Mouse (Mus musculus) neural tube, embryonic 15.5 days (tissue): ENCODE data around the gene Adcy2. TPM values are rescaled to one million over a fixed set of nuclear protein-coding genes. Genes with fewer than 3 reads are reported as not detected.

Experiments
- ATAC-seq: fragments of 200-750 bp; cut with Nextera tagmentation; 2 replicates; pipeline ENCODE4 v1.8.0; 2017; ENCODE audit warnings: mild to moderate bottlenecking, moderate TSS enrichment, moderate library complexity; ENCODE audit not compliant: low FRiP score
- H3K27ac ChIP-seq: fragments of 300-500 bp; sonication (generic); replicated peaks from 2 replicates; pipeline ENCODE4 v1.5.1; 2015; ENCODE audit warnings: mild to moderate bottlenecking, inconsistent platforms
- H3K27me3 ChIP-seq: fragments of 300-500 bp; sonication (generic); replicated peaks from 2 replicates; pipeline ENCODE4 v1.6.1; 2015; ENCODE audit warnings: inconsistent platforms
- H3K36me3 ChIP-seq: fragments of 300-500 bp; sonication (generic); 2 replicates; pipeline ENCODE4 v1.6.1; 2015; ENCODE audit warnings: inconsistent platforms
- H3K4me1 ChIP-seq: fragments of 300-500 bp; sonication (generic); 2 replicates; pipeline ENCODE4 v1.6.1; 2015; ENCODE audit warnings: inconsistent platforms
- H3K4me2 ChIP-seq: fragments of 300-500 bp; sonication (generic); 2 replicates; pipeline ENCODE4 v1.6.1; 2015; ENCODE audit warnings: inconsistent platforms, mild to moderate bottlenecking, moderate library complexity
- H3K4me3 ChIP-seq: fragments of 300-500 bp; sonication (generic); replicated peaks from 2 replicates; pipeline ENCODE4 v1.5.1; 2015; ENCODE audit warnings: mild to moderate bottlenecking, inconsistent platforms
- H3K9ac ChIP-seq: fragments of 300-500 bp; sonication (generic); replicated peaks from 2 replicates; pipeline ENCODE4 v1.6.1; 2015; ENCODE audit warnings: mild to moderate bottlenecking, inconsistent platforms
- H3K9me3 ChIP-seq: fragments of 300-500 bp; sonication (generic); replicated peaks from 2 replicates; pipeline ENCODE4 v1.6.1; 2016; ENCODE audit warnings: inconsistent platforms
- WGBS: fragments of 180-500 bp; shearing (Covaris S2); methylation state at CpG from one replicate; pipeline ENCODE4 v1.1.7; 2015; ENCODE audit warnings: mixed read lengths; 5-methylcytosine and 5-hydroxymethylcytosine counted together
- polyA plus RNA-seq: library from polyadenylated mRNA; unstranded; fragments of >200 nt; fragmentation: Nextera tagmentation; extraction: Ambion mirVana; gene quantifications from 2 replicates; pipeline ENCODE4 v1.2.1, GENCODE M21; 2015

The Adcy2 gene
- polyA plus RNA-seq, 1 experiment from 2014 or later: 22.0 TPM

- no peaks in the 10 kb centered on the region for H3K36me3 ChIP-seq
- H3K4me3 ChIP-seq: no peak overlapping the region
- H3K27me3 ChIP-seq: no peaks in the 10 kb centered on the region
- no peaks in the 10 kb centered on the region for H3K4me1 ChIP-seq
- 77% methylated on average over 1 of the region's 1 CpGs for WGBS
- no peak overlapping the region for H3K27ac ChIP-seq
- ATAC-seq: no peak
- no peak overlapping the region for H3K9ac ChIP-seq
- no peak overlapping the region for H3K4me2 ChIP-seq
- no peaks in the 10 kb centered on the region for H3K9me3 ChIP-seq
These were observed 131.2 kb downstream of the Adcy2 start for GRCm38 (mm10) chr13:68867940-68868655.

- Histone ChIP-seq H3K9ac (no peak overlapping the region), H3K9me3 (no peaks in the 10 kb centered on the region), H3K4me1 (no peaks in the 10 kb centered on the region; the same call in 1 of the 2 replicates), H3K4me2 (no peak overlapping the region), H3K27ac (no peak overlapping the region), H3K36me3 (no peaks in the 10 kb centered on the region), H3K27me3 (no peaks in the 10 kb centered on the region), H3K4me3 (no peak overlapping the region)
- no peak for ATAC-seq
- 36% methylated on average over 4 of the region's 4 CpGs for WGBS
These were observed 139.3 kb downstream of the Adcy2 start for GRCm38 (mm10) chr13:68860036-68860435.

GRCm38 (mm10) chr13:68848265-68848664 is 151.1 kb downstream of the Adcy2 start:
- Histone ChIP-seq H3K36me3 (no peaks in the 10 kb centered on the region), H3K4me2 (no peak overlapping the region), H3K9me3 (no peaks in the 10 kb centered on the region), H3K4me1 (no peaks in the 10 kb centered on the region), H3K4me3 (no peak overlapping the region), H3K27me3 (no peaks in the 10 kb centered on the region), H3K27ac (no peak overlapping the region), H3K9ac (no peak overlapping the region)
- no peak for ATAC-seq
- WGBS: 73% methylated on average over 3 of the region's 3 CpGs

GRCm38 (mm10) chr13:68839517-68839916 is 159.8 kb downstream of the Adcy2 start:
- Histone ChIP-seq H3K9ac (no peak overlapping the region), H3K27ac (no peak overlapping the region), H3K9me3 (no peaks in the 10 kb centered on the region), H3K4me2 (no peak overlapping the region), H3K4me3 (no peak overlapping the region), H3K27me3 (no peaks in the 10 kb centered on the region), H3K36me3 (no peaks in the 10 kb centered on the region), H3K4me1 (peaks cover 4% of the 10 kb centered on the region)
- peak; percentile 64; the same call in 1 of the 2 replicates for ATAC-seq
- 11% methylated on average over 2 of the region's 2 CpGs for WGBS

- H3K27ac ChIP-seq: no peak overlapping the region
- peaks cover 4% of the 10 kb centered on the region for H3K4me1 ChIP-seq
- H3K9ac ChIP-seq: no peak overlapping the region
- no peaks in the 10 kb centered on the region for H3K36me3 ChIP-seq
- no peak for ATAC-seq
- no peaks in the 10 kb centered on the region for H3K9me3 ChIP-seq
- H3K4me3 ChIP-seq: no peak overlapping the region
- H3K4me2 ChIP-seq: no peak overlapping the region
- H3K27me3 ChIP-seq: no peaks in the 10 kb centered on the region
These were observed 163.2 kb downstream of the Adcy2 start for GRCm38 (mm10) chr13:68836183-68836582.

- Histone ChIP-seq H3K27ac (no peak overlapping the region), H3K27me3 (no peaks in the 10 kb centered on the region), H3K36me3 (no peaks in the 10 kb centered on the region), H3K4me1 (peaks cover 4% of the 10 kb centered on the region), H3K4me3 (no peak overlapping the region), H3K4me2 (no peak overlapping the region), H3K9ac (no peak overlapping the region), H3K9me3 (no peaks in the 10 kb centered on the region)
- WGBS: 61% methylated on average over 8 of the region's 8 CpGs
- ATAC-seq: no peak
These were observed 163.8 kb downstream of the Adcy2 start for GRCm38 (mm10) chr13:68835424-68836045.

- WGBS: 85% methylated on average over 5 of the region's 5 CpGs
- H3K4me3 ChIP-seq: no peak overlapping the region
- H3K9ac ChIP-seq: no peak overlapping the region
- H3K9me3 ChIP-seq: no peaks in the 10 kb centered on the region
- H3K4me2 ChIP-seq: no peak overlapping the region
- H3K27ac ChIP-seq: no peak overlapping the region
- H3K36me3 ChIP-seq: no peaks in the 10 kb centered on the region
- H3K27me3 ChIP-seq: no peaks in the 10 kb centered on the region
- ATAC-seq: no peak
- H3K4me1 ChIP-seq: no peaks in the 10 kb centered on the region
These were observed 167.2 kb downstream of the Adcy2 start for GRCm38 (mm10) chr13:68832141-68832540.

- Histone ChIP-seq H3K36me3 (no peaks in the 10 kb centered on the region), H3K4me2 (no peak overlapping the region), H3K27ac (no peak overlapping the region), H3K27me3 (no peaks in the 10 kb centered on the region), H3K9me3 (no peaks in the 10 kb centered on the region), H3K4me1 (no peaks in the 10 kb centered on the region), H3K9ac (no peak overlapping the region), H3K4me3 (no peak overlapping the region)
- WGBS: 85% methylated on average over 6 of the region's 6 CpGs
- no peak for ATAC-seq
These were observed 169.1 kb downstream of the Adcy2 start for GRCm38 (mm10) chr13:68830030-68830759.

- ATAC-seq: no peak
- Histone ChIP-seq H3K4me1 (no peaks in the 10 kb centered on the region), H3K9ac (no peak overlapping the region), H3K27ac (no peak overlapping the region), H3K27me3 (no peaks in the 10 kb centered on the region), H3K4me3 (no peak overlapping the region), H3K36me3 (no peaks in the 10 kb centered on the region), H3K9me3 (no peaks in the 10 kb centered on the region), H3K4me2 (no peak overlapping the region)
- WGBS: 68% methylated on average over 4 of the region's 4 CpGs
These were observed 170.9 kb downstream of the Adcy2 start for GRCm38 (mm10) chr13:68828441-68828840.

- Histone ChIP-seq H3K9me3 (no peaks in the 10 kb centered on the region), H3K4me2 (no peak overlapping the region), H3K27me3 (no peaks in the 10 kb centered on the region), H3K9ac (no peak overlapping the region), H3K36me3 (no peaks in the 10 kb centered on the region), H3K4me1 (no peaks in the 10 kb centered on the region), H3K27ac (no peak overlapping the region), H3K4me3 (no peak overlapping the region)
- 100% methylated on average over 1 of the region's 1 CpGs for WGBS
- no peak for ATAC-seq
These were observed 172.9 kb downstream of the Adcy2 start for GRCm38 (mm10) chr13:68826461-68826860.

GRCm38 (mm10) chr13:68820858-68821579 is 178.3 kb downstream of the Adcy2 start:
- no peak overlapping the region for H3K9ac ChIP-seq
- H3K4me2 ChIP-seq: no peak overlapping the region
- H3K4me3 ChIP-seq: no peak overlapping the region
- 89% methylated on average over 13 of the region's 13 CpGs for WGBS
- no peaks in the 10 kb centered on the region for H3K4me1 ChIP-seq
- H3K9me3 ChIP-seq: no peaks in the 10 kb centered on the region
- no peaks in the 10 kb centered on the region for H3K36me3 ChIP-seq
- no peaks in the 10 kb centered on the region for H3K27me3 ChIP-seq
- no peak for ATAC-seq
- H3K27ac ChIP-seq: no peak overlapping the region; the same call in 1 of the 2 replicates
